Mouse (Mus musculus): ENCODE measurements at regions not wholly inside any gene's neighbourhood (a gene's known extent, or its start where the extent isn't known, plus 50 kb on each side); places are given as distances from the start of the nearest gene placed in this dataset.

DNA sequence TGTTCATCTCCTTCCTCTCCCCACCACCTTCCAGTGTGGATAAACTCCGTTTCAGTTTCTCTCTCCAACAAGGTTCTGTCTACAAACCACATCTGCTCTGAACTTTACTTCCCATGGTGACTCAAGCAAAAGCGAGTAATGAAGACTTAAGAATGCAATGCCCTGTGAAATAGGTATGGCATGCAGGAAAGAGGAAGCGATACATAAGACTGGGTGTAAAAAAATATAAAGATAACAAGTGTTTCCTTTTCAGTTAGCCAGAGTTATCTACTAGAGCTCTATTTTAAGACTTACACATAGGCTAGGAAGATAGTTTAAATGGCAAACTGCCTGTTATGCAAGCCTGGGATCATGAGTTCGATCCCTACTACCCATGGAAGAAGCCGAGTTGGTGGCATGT is 65.3 kb upstream of the Gls start:
- no peak for ATAC-seq (ENCODE audit: low FRiP score)
- Histone ChIP-seq H3K27me3 (no peaks in the 10 kb centered on the region), H3K9me3 (no peaks in the 10 kb centered on the region), H3K4me1 (replicated peaks) (no peaks in the 10 kb centered on the region), H3K4me3 (no peak overlapping the region), H3K27ac (no peak overlapping the region), H3K36me3 (no peaks in the 10 kb centered on the region), H3K4me2 (no peak overlapping the region), H3K9ac (no peak overlapping the region)
- 85% methylated on average over 5 of the region's 5 CpGs for WGBS

DNA sequence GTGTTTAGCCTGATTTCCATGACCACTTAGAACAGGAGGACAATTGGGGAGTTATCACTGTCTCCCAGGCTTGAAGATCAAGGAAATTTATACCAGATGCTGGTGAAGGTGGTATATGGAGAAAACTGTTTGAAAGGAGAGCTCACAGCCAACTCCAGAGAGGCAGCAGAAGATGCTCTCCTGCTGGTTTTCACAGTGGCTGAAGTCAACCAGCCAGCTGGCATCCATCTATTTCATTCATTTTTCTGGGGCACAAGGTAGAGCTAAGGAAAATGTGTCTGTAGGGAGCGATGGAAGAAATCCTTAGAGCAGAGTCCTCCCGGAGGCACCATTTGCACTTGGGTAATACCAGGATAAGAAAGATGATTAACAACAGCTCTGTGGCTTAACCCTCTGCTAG is 63.1 kb upstream of the Gls start:
- WGBS, result 76% methylated on average over 2 of the region's 2 CpGs
- Histone ChIP-seq H3K4me3 (no peak overlapping the region), H3K9ac (no peak overlapping the region), H3K36me3 (no peaks in the 10 kb centered on the region), H3K4me2 (no peak overlapping the region), H3K4me1 (replicated peaks) (no peaks in the 10 kb centered on the region), H3K27ac (no peak overlapping the region), H3K27me3 (no peaks in the 10 kb centered on the region), H3K9me3 (no peaks in the 10 kb centered on the region)
- no peak for ATAC-seq (ENCODE audit: low FRiP score)

DNA sequence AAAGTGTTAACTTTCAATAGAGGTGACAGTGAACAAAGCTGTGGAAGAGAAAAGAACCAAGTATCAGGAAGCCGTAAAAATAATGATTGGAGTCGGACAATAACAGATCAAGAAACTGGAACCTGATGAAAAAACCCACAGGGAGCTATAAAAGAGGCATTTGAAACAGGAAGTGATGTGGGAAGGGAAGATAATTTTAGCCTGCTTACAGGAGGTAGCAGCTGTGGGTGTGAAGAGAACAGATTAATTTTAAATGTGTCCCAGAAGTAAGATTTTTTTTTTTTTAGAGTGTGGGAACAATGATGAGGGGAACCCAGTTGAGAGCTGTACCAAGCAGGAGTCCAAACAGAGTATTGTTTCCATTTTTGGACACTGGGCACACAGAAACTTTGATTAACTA is 61.5 kb upstream of the Gls start:
- Histone ChIP-seq H3K27me3 (no peaks in the 10 kb centered on the region), H3K36me3 (no peaks in the 10 kb centered on the region), H3K27ac (no peak overlapping the region), H3K4me3 (no peak overlapping the region), H3K9me3 (no peaks in the 10 kb centered on the region), H3K4me2 (no peak overlapping the region), H3K4me1 (replicated peaks) (no peaks in the 10 kb centered on the region), H3K9ac (no peak overlapping the region)
- no peak for ATAC-seq (ENCODE audit: low FRiP score)
- 88% methylated on average over 2 of the region's 2 CpGs for WGBS

DNA sequence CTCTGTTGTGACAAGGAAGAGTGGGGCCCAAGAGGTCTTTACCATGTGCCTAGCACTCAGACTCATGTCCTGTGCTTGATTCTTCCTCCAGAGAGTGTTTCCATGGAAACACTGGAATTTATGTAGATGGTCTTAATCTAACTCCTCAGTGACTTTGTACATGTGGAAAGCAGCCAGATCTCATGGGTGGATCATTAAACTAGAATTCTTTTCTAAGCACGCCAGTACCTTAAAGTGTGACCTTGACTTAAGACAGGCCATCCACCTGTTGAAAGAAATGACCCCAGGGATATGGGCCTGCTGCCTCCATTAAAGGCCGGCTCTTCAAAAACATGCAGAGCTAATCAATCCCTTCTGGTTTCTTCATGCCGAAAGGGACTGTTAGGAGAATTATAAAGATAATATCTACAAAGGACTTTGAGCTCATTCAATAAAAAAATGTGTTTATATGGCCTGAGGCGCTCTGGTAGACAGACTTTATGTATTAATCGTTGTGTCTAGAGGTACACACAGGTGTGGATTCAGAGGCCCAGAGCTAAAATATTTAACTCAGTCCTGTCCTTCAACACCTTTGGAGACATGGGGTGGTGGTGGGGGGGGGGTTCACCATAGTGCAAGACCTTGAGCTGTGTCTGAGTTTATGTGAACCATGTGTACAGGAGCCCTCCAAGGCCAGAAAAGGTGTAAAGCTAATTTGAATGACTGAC is 60.5 kb upstream of the Gls start:
- no peaks in the 10 kb centered on the region for H3K36me3 ChIP-seq
- no peaks in the 10 kb centered on the region for H3K4me1 ChIP-seq (replicated peaks)
- no peak overlapping the region for H3K9ac ChIP-seq
- H3K9me3 ChIP-seq, result no peaks in the 10 kb centered on the region
- no peak overlapping the region for H3K4me3 ChIP-seq
- 88% methylated on average over 5 of the region's 5 CpGs for WGBS
- no peak overlapping the region for H3K27ac ChIP-seq
- H3K4me2 ChIP-seq, result no peak overlapping the region
- H3K27me3 ChIP-seq, result no peaks in the 10 kb centered on the region
- no peak for ATAC-seq (ENCODE audit: low FRiP score)
